Mouse (Mus musculus): ENCODE measurements around the gene Gm6763. TPM values are rescaled to one million over a fixed set of nuclear protein-coding genes. Genes with fewer than 3 reads are reported as not detected.
"Not testable (repeated sequence)": the region's sequence is repeated elsewhere in the genome, so short reads cannot be mapped to it uniquely, and the experiment has no call there.

Gene Gm6763
- polyA plus RNA-seq (2015; fragmentation: Nextera tagmentation; extraction: Ambion mirVana): not detected in 2 replicates

DNA sequence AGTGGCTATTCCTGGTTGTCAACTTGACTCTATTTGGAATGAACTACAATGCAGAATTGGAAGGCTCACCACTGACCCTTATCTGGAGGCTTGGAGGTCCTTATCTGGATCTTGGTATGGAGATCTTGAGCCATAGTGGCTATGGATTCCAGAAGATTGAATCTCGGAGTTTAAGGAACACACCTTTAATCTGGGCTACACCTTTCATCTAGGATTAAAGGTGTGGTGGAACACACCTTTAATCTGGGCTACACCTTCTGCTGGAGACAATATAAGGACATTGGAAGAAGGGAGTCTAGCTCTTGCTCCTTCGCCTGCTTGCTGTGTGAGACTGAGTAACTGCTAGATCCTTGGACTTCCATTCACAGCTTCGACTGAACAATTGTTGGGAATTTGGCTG, at the start of gene Gm6763:
Gm6763 (plus strand) TSS at position 301 of the 400 bp plus-strand sequence.
- not testable (repeated sequence) for H3K27ac ChIP-seq; H3K9ac ChIP-seq; H3K4me1 ChIP-seq (replicated peaks); H3K36me3 ChIP-seq; ATAC-seq; H3K27me3 ChIP-seq (replicated peaks); H3K4me3 ChIP-seq (replicated peaks); H3K9me3 ChIP-seq; H3K4me2 ChIP-seq (replicated peaks)
- no CpG with 5 or more reads among the region's 3 CpGs for whole genome bisulfite sequencing

DNA sequence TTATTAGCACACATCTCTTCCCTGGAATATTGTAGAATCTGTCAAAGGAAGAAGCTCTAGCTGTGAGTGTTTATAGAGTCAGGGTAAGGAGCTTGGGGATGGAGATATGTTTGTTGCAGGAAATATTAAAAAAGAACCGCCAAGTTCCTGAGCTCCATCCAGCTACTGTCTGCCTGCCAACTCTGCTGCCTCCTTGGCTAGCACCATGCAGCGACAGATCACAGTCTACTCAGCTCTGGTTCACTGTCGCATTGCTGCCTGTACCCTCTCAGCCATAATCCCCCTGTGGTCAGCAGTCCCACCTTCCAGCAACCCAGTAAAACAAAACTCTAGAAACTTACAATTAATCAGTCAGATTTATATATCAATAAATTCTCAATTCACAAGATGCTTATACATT, 41.3 kb upstream of the Gm6763 start:
- no peak for ATAC-seq
- H3K4me1 ChIP-seq (replicated peaks): no peaks in the 10 kb centered on the region
- WGBS: 52% methylated on average over 3 of the region's 3 CpGs
- no peak overlapping the region for H3K4me2 ChIP-seq (replicated peaks)
- H3K27ac ChIP-seq: no peak overlapping the region
- no peaks in the 10 kb centered on the region for H3K9me3 ChIP-seq
- H3K27me3 ChIP-seq (replicated peaks): no peaks in the 10 kb centered on the region
- H3K9ac ChIP-seq: no peak overlapping the region
- no peak overlapping the region for H3K4me3 ChIP-seq (replicated peaks)
- H3K36me3 ChIP-seq: no peaks in the 10 kb centered on the region

DNA sequence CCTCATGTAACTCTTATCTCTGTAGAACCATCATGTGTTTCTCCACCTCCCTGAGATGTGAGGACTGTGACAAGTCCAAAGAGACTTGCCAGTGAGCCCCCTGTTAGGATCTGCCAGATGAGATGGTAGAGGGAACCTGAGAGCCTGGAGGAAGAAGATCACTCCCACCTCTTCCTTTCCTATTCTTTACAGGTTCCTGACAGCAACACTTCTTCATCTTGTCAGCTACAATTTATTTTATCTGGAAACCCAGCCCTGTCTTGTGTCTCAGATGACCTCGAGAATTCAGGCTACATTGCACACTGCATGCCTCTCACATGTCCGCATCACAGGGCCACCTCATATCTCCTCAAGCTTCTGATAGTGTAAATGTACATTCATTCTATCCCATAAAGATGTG, 33.0 kb upstream of the Gm6763 start:
- ATAC-seq: no peak
- no peak overlapping the region for H3K9ac ChIP-seq
- H3K36me3 ChIP-seq: no peaks in the 10 kb centered on the region
- WGBS: 74% methylated on average over 2 of the region's 2 CpGs
- no peaks in the 10 kb centered on the region for H3K9me3 ChIP-seq
- no peaks in the 10 kb centered on the region for H3K4me1 ChIP-seq (replicated peaks)
- H3K4me2 ChIP-seq (replicated peaks): no peak overlapping the region
- H3K27ac ChIP-seq: no peak overlapping the region
- H3K27me3 ChIP-seq (replicated peaks): no peaks in the 10 kb centered on the region
- no peak overlapping the region for H3K4me3 ChIP-seq (replicated peaks)

DNA sequence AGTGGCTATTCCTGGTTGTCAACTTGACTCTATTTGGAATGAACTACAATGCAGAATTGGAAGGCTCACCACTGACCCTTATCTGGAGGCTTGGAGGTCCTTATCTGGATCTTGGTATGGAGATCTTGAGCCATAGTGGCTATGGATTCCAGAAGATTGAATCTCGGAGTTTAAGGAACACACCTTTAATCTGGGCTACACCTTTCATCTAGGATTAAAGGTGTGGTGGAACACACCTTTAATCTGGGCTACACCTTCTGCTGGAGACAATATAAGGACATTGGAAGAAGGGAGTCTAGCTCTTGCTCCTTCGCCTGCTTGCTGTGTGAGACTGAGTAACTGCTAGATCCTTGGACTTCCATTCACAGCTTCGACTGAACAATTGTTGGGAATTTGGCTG, 8.6 kb upstream of the Gm6763 start, which contains the start of gene Gm21293:
Gm21293 (plus strand) TSS at position 301 of the 400 bp plus-strand sequence.
- WGBS: no CpG with 5 or more reads among the region's 3 CpGs
- not testable (repeated sequence) for H3K9ac ChIP-seq; H3K27me3 ChIP-seq (replicated peaks); H3K36me3 ChIP-seq; H3K4me2 ChIP-seq (replicated peaks); H3K4me3 ChIP-seq (replicated peaks); ATAC-seq; H3K4me1 ChIP-seq (replicated peaks); H3K9me3 ChIP-seq; H3K27ac ChIP-seq

DNA sequence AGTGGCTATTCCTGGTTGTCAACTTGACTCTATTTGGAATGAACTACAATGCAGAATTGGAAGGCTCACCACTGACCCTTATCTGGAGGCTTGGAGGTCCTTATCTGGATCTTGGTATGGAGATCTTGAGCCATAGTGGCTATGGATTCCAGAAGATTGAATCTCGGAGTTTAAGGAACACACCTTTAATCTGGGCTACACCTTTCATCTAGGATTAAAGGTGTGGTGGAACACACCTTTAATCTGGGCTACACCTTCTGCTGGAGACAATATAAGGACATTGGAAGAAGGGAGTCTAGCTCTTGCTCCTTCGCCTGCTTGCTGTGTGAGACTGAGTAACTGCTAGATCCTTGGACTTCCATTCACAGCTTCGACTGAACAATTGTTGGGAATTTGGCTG, 8.4 kb downstream of the Gm6763 start, which contains the start of gene Gm8764:
Gm8764 (plus strand) TSS at position 301 of the 400 bp plus-strand sequence.
- H3K4me1 ChIP-seq (replicated peaks); H3K4me2 ChIP-seq (replicated peaks); H3K27me3 ChIP-seq (replicated peaks); H3K9me3 ChIP-seq; H3K9ac ChIP-seq; H3K36me3 ChIP-seq; H3K4me3 ChIP-seq (replicated peaks); ATAC-seq; H3K27ac ChIP-seq: not testable (repeated sequence)
- no CpG with 5 or more reads among the region's 3 CpGs for WGBS

DNA sequence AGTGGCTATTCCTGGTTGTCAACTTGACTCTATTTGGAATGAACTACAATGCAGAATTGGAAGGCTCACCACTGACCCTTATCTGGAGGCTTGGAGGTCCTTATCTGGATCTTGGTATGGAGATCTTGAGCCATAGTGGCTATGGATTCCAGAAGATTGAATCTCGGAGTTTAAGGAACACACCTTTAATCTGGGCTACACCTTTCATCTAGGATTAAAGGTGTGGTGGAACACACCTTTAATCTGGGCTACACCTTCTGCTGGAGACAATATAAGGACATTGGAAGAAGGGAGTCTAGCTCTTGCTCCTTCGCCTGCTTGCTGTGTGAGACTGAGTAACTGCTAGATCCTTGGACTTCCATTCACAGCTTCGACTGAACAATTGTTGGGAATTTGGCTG, 16.9 kb downstream of the Gm6763 start, which contains the start of gene Gm21304:
Gm21304 (plus strand) TSS at position 301 of the 400 bp plus-strand sequence.
- H3K27me3 ChIP-seq (replicated peaks); H3K9ac ChIP-seq; H3K4me2 ChIP-seq (replicated peaks); H3K4me1 ChIP-seq (replicated peaks); H3K4me3 ChIP-seq (replicated peaks); H3K27ac ChIP-seq; H3K36me3 ChIP-seq; ATAC-seq; H3K9me3 ChIP-seq: not testable (repeated sequence)
- whole genome bisulfite sequencing: no CpG with 5 or more reads among the region's 3 CpGs

DNA sequence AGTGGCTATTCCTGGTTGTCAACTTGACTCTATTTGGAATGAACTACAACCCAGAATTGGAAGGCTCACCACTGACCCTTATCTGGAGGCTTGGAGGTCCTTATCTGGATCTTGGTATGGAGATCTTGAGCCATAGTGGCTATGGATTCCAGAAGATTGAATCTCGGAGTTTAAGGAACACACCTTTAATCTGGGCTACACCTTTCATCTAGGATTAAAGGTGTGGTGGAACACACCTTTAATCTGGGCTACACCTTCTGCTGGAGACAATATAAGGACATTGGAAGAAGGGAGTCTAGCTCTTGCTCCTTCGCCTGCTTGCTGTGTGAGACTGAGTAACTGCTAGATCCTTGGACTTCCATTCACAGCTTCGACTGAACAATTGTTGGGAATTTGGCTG, 25.4 kb downstream of the Gm6763 start, which contains the start of gene Gm21312:
Gm21312 (plus strand) TSS at position 301 of the 400 bp plus-strand sequence.
- not testable (repeated sequence) for H3K9me3 ChIP-seq; H3K36me3 ChIP-seq; H3K27me3 ChIP-seq (replicated peaks); H3K4me2 ChIP-seq (replicated peaks); H3K9ac ChIP-seq; ATAC-seq; H3K4me1 ChIP-seq (replicated peaks); H3K27ac ChIP-seq; H3K4me3 ChIP-seq (replicated peaks)
- no CpG with 5 or more reads among the region's 3 CpGs for WGBS

DNA sequence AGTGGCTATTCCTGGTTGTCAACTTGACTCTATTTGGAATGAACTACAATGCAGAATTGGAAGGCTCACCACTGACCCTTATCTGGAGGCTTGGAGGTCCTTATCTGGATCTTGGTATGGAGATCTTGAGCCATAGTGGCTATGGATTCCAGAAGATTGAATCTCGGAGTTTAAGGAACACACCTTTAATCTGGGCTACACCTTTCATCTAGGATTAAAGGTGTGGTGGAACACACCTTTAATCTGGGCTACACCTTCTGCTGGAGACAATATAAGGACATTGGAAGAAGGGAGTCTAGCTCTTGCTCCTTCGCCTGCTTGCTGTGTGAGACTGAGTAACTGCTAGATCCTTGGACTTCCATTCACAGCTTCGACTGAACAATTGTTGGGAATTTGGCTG, 33.9 kb downstream of the Gm6763 start, which contains the start of gene Gm20765:
Gm20765 (plus strand) TSS at position 301 of the 400 bp plus-strand sequence.
- ATAC-seq; H3K9me3 ChIP-seq; H3K4me1 ChIP-seq (replicated peaks); H3K4me2 ChIP-seq (replicated peaks); H3K27me3 ChIP-seq (replicated peaks); H3K4me3 ChIP-seq (replicated peaks); H3K9ac ChIP-seq; H3K36me3 ChIP-seq; H3K27ac ChIP-seq: not testable (repeated sequence)
- no CpG with 5 or more reads among the region's 3 CpGs for WGBS

DNA sequence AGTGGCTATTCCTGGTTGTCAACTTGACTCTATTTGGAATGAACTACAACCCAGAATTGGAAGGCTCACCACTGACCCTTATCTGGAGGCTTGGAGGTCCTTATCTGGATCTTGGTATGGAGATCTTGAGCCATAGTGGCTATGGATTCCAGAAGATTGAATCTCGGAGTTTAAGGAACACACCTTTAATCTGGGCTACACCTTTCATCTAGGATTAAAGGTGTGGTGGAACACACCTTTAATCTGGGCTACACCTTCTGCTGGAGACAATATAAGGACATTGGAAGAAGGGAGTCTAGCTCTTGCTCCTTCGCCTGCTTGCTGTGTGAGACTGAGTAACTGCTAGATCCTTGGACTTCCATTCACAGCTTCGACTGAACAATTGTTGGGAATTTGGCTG, 42.4 kb downstream of the Gm6763 start, which contains the start of gene Gm4340:
Gm4340 (plus strand) TSS at position 301 of the 400 bp plus-strand sequence.
- H3K9me3 ChIP-seq; H3K9ac ChIP-seq; ATAC-seq; H3K4me1 ChIP-seq (replicated peaks); H3K36me3 ChIP-seq; H3K27me3 ChIP-seq (replicated peaks); H3K4me2 ChIP-seq (replicated peaks); H3K27ac ChIP-seq; H3K4me3 ChIP-seq (replicated peaks): not testable (repeated sequence)
- no CpG with 5 or more reads among the region's 3 CpGs for WGBS

Other genes starting within 250 kb of the Gm6763 start
- not detected in 2 replicates for gene Gm21293, start 8.5 kb upstream of the Gm6763 start, polyA plus RNA-seq (2015; fragmentation: Nextera tagmentation; extraction: Ambion mirVana)
- not detected in 2 replicates for gene Gm8764, start 8.5 kb downstream of the Gm6763 start, polyA plus RNA-seq (2015; fragmentation: Nextera tagmentation; extraction: Ambion mirVana)
- not detected in 2 replicates for gene Gm21304, start 17.0 kb downstream of the Gm6763 start, polyA plus RNA-seq (2015; fragmentation: Nextera tagmentation; extraction: Ambion mirVana)
- not detected in 2 replicates for gene Gm21312, start 25.5 kb downstream of the Gm6763 start, polyA plus RNA-seq (2015; fragmentation: Nextera tagmentation; extraction: Ambion mirVana)
- gene Gm20765, start 34.0 kb downstream of the Gm6763 start, polyA plus RNA-seq (2015; fragmentation: Nextera tagmentation; extraction: Ambion mirVana): not detected in 2 replicates
- gene Gm4340, start 42.5 kb downstream of the Gm6763 start, polyA plus RNA-seq (2015; fragmentation: Nextera tagmentation; extraction: Ambion mirVana): not detected in 2 replicates

Measured in intestine, embryonic 15.5 days (tissue).